Mouse (Mus musculus) C2C12 (cell line): ENCODE measurements around the gene Hist1h4f. TPM values are rescaled to one million over a fixed set of nuclear protein-coding genes. Genes with fewer than 3 reads are reported as not detected.

Experiments used
- H3K27me3 ChIP-seq: one replicate; pipeline ENCODE4 v1.6.1; 2011; ENCODE audit not compliant: control insufficient read depth, insufficient read depth, insufficient read length
- H3K36me3 ChIP-seq: one replicate; pipeline ENCODE4 v1.6.1; 2011; ENCODE audit not compliant: control insufficient read depth, insufficient read depth
- H3K4me3 ChIP-seq: one replicate; pipeline ENCODE4 v1.5.1; 2011; ENCODE audit warnings: mild to moderate bottlenecking, control low read depth; ENCODE audit not compliant: poor library complexity, insufficient read depth, severe bottlenecking
- H3K79me2 ChIP-seq: one replicate; pipeline ENCODE4 v1.6.1; 2011; ENCODE audit not compliant: control insufficient read depth, insufficient read depth
- H3K79me3 ChIP-seq: one replicate; pipeline ENCODE4 v1.6.1; 2011; ENCODE audit warnings: low read depth, control low read depth
- H3ac ChIP-seq: one replicate; pipeline ENCODE3; 2011; ENCODE audit warnings: low read depth; ENCODE audit not compliant: control insufficient read depth, insufficient read length
- CEBPB ChIP-seq: IDR thresholded peaks from one replicate; pipeline ENCODE4 v1.6.1; 2011; ENCODE audit warnings: low read depth, mild to moderate bottlenecking, control low read depth, moderate library complexity
- CTCF ChIP-seq: IDR thresholded peaks from one replicate; pipeline ENCODE4 v1.5.1; 2011; ENCODE audit not compliant: control insufficient read depth, insufficient read depth, insufficient read length
- FOSL1 ChIP-seq: IDR thresholded peaks from one replicate; pipeline ENCODE4 v1.8.0; 2011; ENCODE audit warnings: mild to moderate bottlenecking, low read length; ENCODE audit not compliant: poor library complexity, insufficient read depth, severe bottlenecking
- MAX ChIP-seq: IDR thresholded peaks from one replicate; pipeline ENCODE4 v1.6.1; 2011; ENCODE audit warnings: mild to moderate bottlenecking, control low read depth
- MYOD1 ChIP-seq: IDR thresholded peaks from one replicate; pipeline ENCODE4 v1.6.1; 2011; ENCODE audit warnings: low read depth; ENCODE audit not compliant: control insufficient read depth, insufficient read length
- MYOG ChIP-seq: IDR thresholded peaks from one replicate; pipeline ENCODE4 v1.6.1; 2011; ENCODE audit not compliant: control insufficient read depth, insufficient read length; ENCODE audit errors: extremely low read depth
- USF1 ChIP-seq: IDR thresholded peaks from one replicate; pipeline ENCODE4 v1.6.1; 2011; ENCODE audit warnings: low read depth, mild to moderate bottlenecking, control low read depth, moderate library complexity
- polyA plus RNA-seq: library from polyadenylated mRNA; unstranded; fragments of >200 nt; fragmentation: generic; extraction: Trizol; gene quantifications from one replicate; pipeline ENCODE4 v1.2.1, GENCODE M21; 2012; ENCODE audit warnings: missing spikeins

The Hist1h4f gene
- polyA plus RNA-seq, 1 experiment = 7.4 TPM

GRCm38 (mm10) chr13:23583387-23584068, 32.1 kb upstream of the Hist1h4f start:
- Histone ChIP-seq H3K36me3 (no peaks in the 10 kb centered on the region), H3K79me3 (no peaks in the 10 kb centered on the region), H3K27me3 (no peaks in the 10 kb centered on the region), H3K4me3 (no peak overlapping the region), H3K79me2 (no peaks in the 10 kb centered on the region), H3ac (peak overlapping the region; percentile 55)
- TF ChIP-seq MAX (no peak), CEBPB (no peak), USF1 (no peak), MYOD1 (no peak), MYOG (no peak), CTCF (no peak), FOSL1 (no peak)

GRCm38 (mm10) chr13:23582219-23583056, 31.0 kb upstream of the Hist1h4f start:
- Histone ChIP-seq H3K79me3 (no peaks in the 10 kb centered on the region), H3K79me2 (no peaks in the 10 kb centered on the region), H3K36me3 (no peaks in the 10 kb centered on the region), H3K27me3 (no peaks in the 10 kb centered on the region), H3ac (no peak overlapping the region), H3K4me3 (peak overlapping the region; percentile 22)
- TF ChIP-seq MYOG (no peak), USF1 (no peak), MYOD1 (no peak), CTCF (no peak), CEBPB (no peak), MAX (no peak), FOSL1 (no peak)

DNA sequence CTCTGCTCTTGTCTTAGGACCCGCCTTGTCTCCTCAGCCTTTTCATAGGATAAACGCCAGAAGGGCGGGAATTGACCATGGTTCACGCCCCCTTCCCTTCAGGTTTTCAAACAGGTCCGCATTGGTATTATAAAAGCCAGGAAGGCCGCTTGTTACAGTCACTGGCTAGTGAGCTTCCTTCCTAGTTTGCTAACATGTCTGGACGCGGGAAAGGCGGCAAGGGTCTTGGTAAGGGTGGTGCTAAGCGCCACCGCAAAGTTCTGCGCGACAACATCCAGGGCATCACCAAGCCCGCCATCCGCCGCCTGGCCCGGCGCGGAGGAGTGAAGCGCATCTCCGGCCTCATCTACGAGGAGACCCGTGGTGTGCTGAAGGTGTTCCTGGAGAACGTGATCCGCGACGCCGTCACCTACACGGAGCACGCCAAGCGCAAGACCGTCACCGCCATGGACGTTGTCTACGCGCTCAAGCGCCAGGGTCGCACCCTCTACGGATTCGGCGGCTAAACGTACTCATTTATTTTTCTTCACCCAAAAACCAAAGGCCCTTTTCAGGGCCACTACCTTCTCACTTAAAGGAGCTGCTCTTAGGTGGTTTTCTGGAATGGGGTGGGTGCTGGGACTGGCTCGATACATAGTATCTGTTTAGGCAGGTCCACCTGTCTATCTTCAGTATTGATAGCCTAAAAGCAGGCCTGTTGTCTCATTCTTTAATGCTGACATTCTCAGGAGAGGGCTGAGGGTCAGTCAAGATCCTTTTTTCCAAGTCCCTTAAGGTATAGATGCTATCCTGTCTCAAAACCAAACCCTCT, 30.2 kb upstream of the Hist1h4f start, which contains the start of gene Hist1h4d:
Gene Hist1h4d (plus strand): TSS at position 191 of the 811 bp plus-strand sequence.
- Histone ChIP-seq H3K79me2 (no peaks in the 10 kb centered on the region), H3K36me3 (no peaks in the 10 kb centered on the region), H3K79me3 (no peaks in the 10 kb centered on the region), H3K4me3 (peak within 1 kb of the TSS; percentile 22), H3ac (peak within 1 kb of the TSS; percentile 59), H3K27me3 (no peaks in the 10 kb centered on the region)
- TF ChIP-seq CTCF (no peak), CEBPB (peak; percentile 51), MAX (peak; percentile 44)

DNA sequence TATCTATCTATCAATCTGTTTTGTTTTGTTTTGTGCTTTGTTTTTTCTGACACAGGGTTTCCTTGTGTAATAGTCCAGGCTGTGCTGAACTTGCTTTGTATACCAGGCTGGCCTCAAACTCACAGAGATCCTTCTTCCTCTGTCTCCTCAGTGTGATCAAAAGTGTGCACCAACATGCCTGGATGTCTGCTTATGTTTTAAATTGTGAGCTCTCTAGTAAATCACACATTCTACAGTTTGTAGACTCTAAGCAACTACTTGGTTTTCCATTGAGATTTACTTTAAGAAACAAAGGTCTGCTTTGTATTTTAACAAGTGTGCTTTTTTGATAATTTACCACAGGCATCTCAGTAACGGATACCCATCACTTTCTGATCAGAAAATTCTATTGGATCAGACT, 26.4 kb upstream of the Hist1h4f start:
- H3K4me3 ChIP-seq = no peak overlapping the region
- no peaks in the 10 kb centered on the region for H3K79me3 ChIP-seq
- H3K36me3 ChIP-seq = no peaks in the 10 kb centered on the region
- no peaks in the 10 kb centered on the region for H3K79me2 ChIP-seq
- no peak overlapping the region for H3ac ChIP-seq
- H3K27me3 ChIP-seq = no peaks in the 10 kb centered on the region
- TF ChIP-seq USF1 (no peak), CEBPB (no peak), MAX (no peak), MYOD1 (no peak), FOSL1 (no peak), MYOG (no peak), CTCF (no peak)

GRCm38 (mm10) chr13:23576906-23577639, 25.6 kb upstream of the Hist1h4f start:
- Histone ChIP-seq H3K79me3 (no peaks in the 10 kb centered on the region), H3ac (peak overlapping the region; percentile 55), H3K4me3 (peak overlapping the region; percentile 35), H3K36me3 (no peaks in the 10 kb centered on the region), H3K27me3 (no peaks in the 10 kb centered on the region), H3K79me2 (no peaks in the 10 kb centered on the region)
- TF ChIP-seq MYOG (no peak), CEBPB (no peak), FOSL1 (no peak), MYOD1 (no peak), USF1 (no peak), MAX (no peak), CTCF (no peak)
